Mouse (Mus musculus) limb, embryonic 10.5 days (tissue): ENCODE measurements around the gene Taf1d. TPM values are rescaled to one million over a fixed set of nuclear protein-coding genes. Genes with fewer than 3 reads are reported as not detected.
"Not testable (repeated sequence)": the region's sequence is repeated elsewhere in the genome, so short reads cannot be mapped to it uniquely, and the experiment has no call there.

Experiments
- DNase-seq: peaks from one replicate; pipeline ENCODE4 v3.0.0-alpha.2; 2017; ENCODE audit warnings: low spot score
- H3K27ac ChIP-seq: fragments of 300-500 bp; sonication (generic); 2 replicates; pipeline ENCODE4 v1.5.1; 2016; ENCODE audit warnings: mild to moderate bottlenecking
- H3K27me3 ChIP-seq: fragments of 300-500 bp; sonication (generic); 2 replicates; pipeline ENCODE4 v1.6.1; 2016; ENCODE audit warnings: low read depth, mild to moderate bottlenecking; ENCODE audit not compliant: poor library complexity, severe bottlenecking
- H3K36me3 ChIP-seq: fragments of 300-500 bp; sonication (generic); 2 replicates; pipeline ENCODE4 v1.6.1; 2016; ENCODE audit warnings: mild to moderate bottlenecking, moderate library complexity
- H3K4me1 ChIP-seq: fragments of 300-500 bp; sonication (generic); 2 replicates; pipeline ENCODE4 v1.6.1; 2016
- H3K4me3 ChIP-seq: fragments of 300-500 bp; sonication (generic); 2 replicates; pipeline ENCODE4 v1.5.1; 2016; ENCODE audit warnings: mild to moderate bottlenecking, moderate library complexity
- H3K9me3 ChIP-seq: fragments of 300-500 bp; sonication (generic); replicated peaks from 2 replicates; pipeline ENCODE4 v1.6.1; 2016; ENCODE audit warnings: mild to moderate bottlenecking
- WGBS: fragments of 180-500 bp; shearing (Covaris S2); methylation state at CpG from one replicate; pipeline ENCODE4 v1.1.7; 2016; 5-methylcytosine and 5-hydroxymethylcytosine counted together
- polyA plus RNA-seq: library from polyadenylated mRNA; unstranded; fragments of >200 nt; fragmentation: Nextera tagmentation; extraction: Ambion mirVana; gene quantifications from 2 replicates; pipeline ENCODE4 v1.2.1, GENCODE M21; 2016

The Taf1d gene
- polyA plus RNA-seq, 1 experiment from 2014 or later = 90.8 TPM

DNA sequence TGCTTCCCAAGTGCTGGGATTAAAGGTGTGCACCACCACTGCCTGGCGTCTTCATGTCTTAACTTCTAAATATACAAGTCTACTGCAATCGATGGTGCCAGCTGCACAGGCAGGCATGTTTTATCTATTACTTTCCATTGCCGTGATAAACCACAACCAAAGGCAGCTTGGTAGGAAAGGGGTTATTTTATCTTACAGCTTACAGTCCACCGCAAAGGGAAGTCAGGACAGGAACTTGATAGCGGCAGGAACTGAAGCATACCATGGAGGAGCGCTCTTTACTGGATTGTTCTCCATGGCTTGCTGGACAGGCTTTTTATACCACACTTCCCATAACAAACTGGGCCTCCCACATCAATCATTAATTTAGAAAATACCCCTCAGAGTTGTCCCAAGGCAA lies 16.8 kb upstream of the Taf1d start:
- no peaks in the 10 kb centered on the region for H3K9me3 ChIP-seq
- no peak overlapping the region for H3K27ac ChIP-seq
- WGBS = 90% methylated on average over 6 of the region's 6 CpGs
- no peaks in the 10 kb centered on the region for H3K4me1 ChIP-seq
- H3K4me3 ChIP-seq = no peak overlapping the region
- no peaks in the 10 kb centered on the region for H3K27me3 ChIP-seq
- no peaks in the 10 kb centered on the region for H3K36me3 ChIP-seq
- no peak for DNase-seq

DNA sequence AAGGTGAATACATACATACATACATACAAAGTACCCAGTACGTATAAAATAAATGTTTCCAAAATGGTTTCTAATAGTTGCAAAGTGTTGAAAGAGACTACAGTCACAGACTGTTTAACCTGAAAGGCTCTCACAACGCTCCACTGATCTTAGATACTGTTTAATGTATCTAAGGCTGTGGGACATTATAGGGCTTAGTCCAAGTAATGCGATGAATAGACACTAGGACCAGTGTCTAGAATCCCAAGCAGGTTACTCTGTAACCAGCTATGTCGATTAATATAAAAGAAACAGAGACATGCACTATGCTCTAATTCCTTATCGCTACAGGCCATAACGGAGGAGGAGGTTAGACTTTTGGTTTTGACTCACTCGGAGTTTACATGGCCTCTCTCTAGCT lies 8.9 kb upstream of the Taf1d start:
- H3K27me3 ChIP-seq = no peaks in the 10 kb centered on the region
- H3K4me1 ChIP-seq = peaks cover 7% of the 10 kb centered on the region
- 91% methylated on average over 7 of the region's 7 CpGs for WGBS
- DNase-seq = no peak
- no peaks in the 10 kb centered on the region for H3K9me3 ChIP-seq
- H3K36me3 ChIP-seq = no peaks in the 10 kb centered on the region
- no peak overlapping the region for H3K27ac ChIP-seq
- no peak overlapping the region for H3K4me3 ChIP-seq

- H3K27ac ChIP-seq = no peak overlapping the region
These were observed 7.6 kb upstream of the Taf1d start for GRCm38 (mm10) chr9:15298451-15298850.

GRCm38 (mm10) chr9:15300056-15300455 lies 6.0 kb upstream of the Taf1d start:
- Histone ChIP-seq H3K36me3 (no peaks in the 10 kb centered on the region), H3K27me3 (no peaks in the 10 kb centered on the region), H3K4me3 (no peak overlapping the region), H3K27ac (no peak overlapping the region), H3K4me1 (peaks cover 7% of the 10 kb centered on the region), H3K9me3 (no peaks in the 10 kb centered on the region)
- DNase-seq = no peak
- WGBS = 87% methylated on average over 5 of the region's 5 CpGs

More at GRCm38 (mm10) chr9:15298451-15298850, 7.6 kb upstream of the Taf1d start:
- DNase-seq = no peak
- Histone ChIP-seq H3K36me3 (no peaks in the 10 kb centered on the region), H3K4me1 (peaks cover 7% of the 10 kb centered on the region), H3K27me3 (no peaks in the 10 kb centered on the region), H3K9me3 (no peaks in the 10 kb centered on the region), H3K4me3 (no peak overlapping the region)
- WGBS = 26% methylated on average over 2 of the region's 2 CpGs

DNA sequence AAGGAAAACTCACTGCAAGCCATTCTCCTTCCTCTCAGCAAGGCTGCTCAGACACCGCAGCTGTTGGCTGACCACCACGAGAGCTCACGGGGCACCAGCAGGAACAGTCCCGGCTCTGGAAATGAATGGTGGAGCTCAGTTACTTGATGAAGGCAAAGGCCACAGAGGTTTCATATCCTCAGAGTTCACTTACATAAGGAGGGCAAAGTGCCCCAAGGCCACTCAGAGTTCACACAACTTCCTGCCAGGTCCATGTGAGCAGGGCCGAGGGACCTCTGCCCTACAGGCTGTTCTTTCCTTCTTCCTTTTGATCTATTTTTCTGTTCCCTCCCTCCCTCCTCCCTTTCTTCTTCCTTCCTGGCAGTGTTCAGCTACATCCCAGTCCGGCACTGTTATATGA lies 4.6 kb upstream of the Taf1d start:
- WGBS = 35% methylated on average over 6 of the region's 6 CpGs
- no peaks in the 10 kb centered on the region for H3K36me3 ChIP-seq
- peak overlapping the region; percentile 53 for H3K27ac ChIP-seq
- peaks cover 10% of the 10 kb centered on the region for H3K4me1 ChIP-seq
- DNase-seq = peak; percentile 45
- 0 out of 2 replicates have a peak overlapping the region, but pooled peaks have one; percentile 3 for H3K4me3 ChIP-seq
- no peaks in the 10 kb centered on the region for H3K27me3 ChIP-seq
- H3K9me3 ChIP-seq = no peaks in the 10 kb centered on the region

GRCm38 (mm10) chr9:15302006-15302405 lies 4.0 kb upstream of the Taf1d start:
- H3K4me3 ChIP-seq, DNase-seq, H3K27me3 ChIP-seq, H3K36me3 ChIP-seq, H3K9me3 ChIP-seq, H3K27ac ChIP-seq: not testable (repeated sequence)
- WGBS = 76% methylated on average over 6 of the region's 6 CpGs
- H3K4me1 ChIP-seq = peaks cover 11% of the 10 kb centered on the region

DNA sequence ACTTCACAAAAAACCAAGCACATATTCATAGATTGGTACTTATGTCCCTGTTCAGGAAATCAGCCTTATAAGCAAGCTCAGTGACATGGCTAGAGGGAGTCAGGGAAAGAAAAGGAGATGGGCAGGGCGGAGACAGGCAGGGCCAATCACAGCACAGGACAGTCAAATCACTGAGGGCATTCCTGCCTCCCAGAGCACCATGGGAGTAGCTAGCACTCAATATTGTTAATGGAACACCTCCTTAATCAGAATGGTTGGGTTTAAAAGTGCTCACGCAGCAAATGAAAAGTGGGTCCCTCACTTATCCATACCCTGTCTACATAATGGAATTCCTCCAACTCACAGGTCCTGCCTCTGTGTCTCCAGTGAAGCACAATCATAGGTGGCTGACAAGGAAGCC lies 3.1 kb upstream of the Taf1d start:
- 70% methylated on average over 2 of the region's 2 CpGs for WGBS
- H3K4me3 ChIP-seq = no peak overlapping the region

DNA sequence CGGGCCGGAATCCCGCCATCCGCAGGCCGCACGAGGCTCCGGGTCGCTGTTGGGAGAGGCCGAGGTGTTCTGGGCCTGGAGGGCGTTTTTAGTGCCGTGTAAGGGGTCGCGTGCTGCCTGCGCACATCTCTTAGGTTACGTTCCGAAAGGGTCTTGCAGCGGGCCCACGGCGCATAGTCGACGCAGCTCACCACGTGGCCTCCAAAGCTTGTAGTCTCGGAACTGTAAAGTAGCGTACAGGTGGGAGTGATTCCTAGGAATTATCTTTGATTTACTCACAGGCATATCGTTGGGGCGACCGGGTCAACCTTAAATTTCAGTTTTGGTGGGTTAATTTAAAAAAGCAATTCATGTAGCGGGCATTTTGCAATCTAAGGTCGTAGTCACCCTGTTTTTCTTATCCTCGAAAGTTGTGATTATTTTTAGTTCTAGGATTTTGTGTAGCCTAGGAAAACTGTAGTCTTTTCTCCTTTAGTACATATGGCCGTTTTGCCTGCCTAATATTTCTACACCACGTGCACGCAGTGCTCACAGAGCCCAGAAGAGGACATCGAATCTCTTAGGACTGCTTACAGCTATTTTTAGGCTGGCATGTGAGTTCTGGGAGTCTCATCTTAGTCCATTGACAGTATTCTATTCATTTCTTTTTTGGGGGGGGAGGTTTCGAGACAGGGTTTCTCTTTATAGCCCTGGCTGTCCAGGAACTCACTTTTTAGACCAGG lies 545 bp downstream of the Taf1d start, which contains the start of gene 4931406C07Rik:
Gene 4931406C07Rik (minus strand): TSS at position 51 of the 722 bp plus-strand sequence.
- Histone ChIP-seq H3K36me3 (peaks cover 45% of the 10 kb centered on the region), H3K9me3 (no peaks in the 10 kb centered on the region), H3K27me3 (no peaks in the 10 kb centered on the region), H3K4me3 (peak within 1 kb of the TSS; percentile 77), H3K4me1 (peaks cover 25% of the 10 kb centered on the region), H3K27ac (peak within 1 kb of the TSS; percentile 96)
- DNase-seq = no peak
- WGBS = under 1% methylated on average over 35 of the region's 35 CpGs

More for the DNA sequence above, 3.1 kb upstream of the Taf1d start:
- DNase-seq = no peak
- peaks cover 19% of the 10 kb centered on the region for H3K4me1 ChIP-seq
- no peaks in the 10 kb centered on the region for H3K27me3 ChIP-seq
- H3K27ac ChIP-seq = no peak overlapping the region
- peaks cover 9% of the 10 kb centered on the region for H3K36me3 ChIP-seq
- H3K9me3 ChIP-seq = no peaks in the 10 kb centered on the region

- H3K4me1 ChIP-seq = peaks cover 24% of the 10 kb centered on the region
- DNase-seq = peak; percentile 34
- no peaks in the 10 kb centered on the region for H3K27me3 ChIP-seq
- peak overlapping the region; percentile 96 for H3K27ac ChIP-seq
- H3K9me3 ChIP-seq = no peaks in the 10 kb centered on the region
- peaks cover 52% of the 10 kb centered on the region for H3K36me3 ChIP-seq
- peak overlapping the region; percentile 77 for H3K4me3 ChIP-seq
- WGBS = 11% methylated on average over 6 of the region's 6 CpGs
These were observed 1.2 kb downstream of the Taf1d start for GRCm38 (mm10) chr9:15307257-15307656.

GRCm38 (mm10) chr9:15308254-15308653 lies 2.2 kb downstream of the Taf1d start:
- Histone ChIP-seq H3K27ac (no peak overlapping the region), H3K4me1 (peaks cover 24% of the 10 kb centered on the region), H3K36me3 (peaks cover 62% of the 10 kb centered on the region), H3K27me3 (no peaks in the 10 kb centered on the region), H3K9me3 (no peaks in the 10 kb centered on the region), H3K4me3 (peak overlapping the region; percentile 77)
- WGBS = 60% methylated on average over 2 of the region's 2 CpGs
- no peak for DNase-seq

GRCm38 (mm10) chr9:15309425-15309824 lies 3.4 kb downstream of the Taf1d start:
- no peak overlapping the region for H3K27ac ChIP-seq
- WGBS = 78% methylated on average over 4 of the region's 4 CpGs
- no peaks in the 10 kb centered on the region for H3K27me3 ChIP-seq
- peak overlapping the region; percentile 16; the same call in 1 of the 2 replicates for H3K4me3 ChIP-seq
- H3K9me3 ChIP-seq = no peaks in the 10 kb centered on the region
- peaks cover 24% of the 10 kb centered on the region for H3K4me1 ChIP-seq
- peaks cover 74% of the 10 kb centered on the region for H3K36me3 ChIP-seq
- DNase-seq = no peak

DNA sequence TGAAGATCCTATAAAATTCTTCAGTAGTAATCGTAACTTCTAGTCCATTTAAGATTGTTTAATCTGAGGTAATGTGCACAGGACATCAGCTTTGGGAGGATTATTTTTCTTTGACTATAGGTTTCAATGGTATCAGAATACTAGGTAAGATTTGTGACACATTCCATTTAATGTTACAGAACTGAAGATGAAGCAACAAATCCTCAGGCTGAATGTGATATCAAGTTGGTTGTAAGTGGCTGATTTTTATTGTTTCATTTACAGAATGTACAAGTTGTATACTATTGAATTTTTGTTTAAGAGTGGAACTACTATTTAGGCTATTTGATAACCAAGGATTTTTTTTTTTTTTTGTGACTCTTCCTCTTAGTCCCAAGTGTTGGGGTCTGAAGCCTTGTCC lies 4.2 kb downstream of the Taf1d start:
- no peak overlapping the region for H3K4me3 ChIP-seq
- H3K27ac ChIP-seq = no peak overlapping the region
- WGBS = 88% methylated on average over 1 of the region's 1 CpGs
- no peaks in the 10 kb centered on the region for H3K27me3 ChIP-seq
- peaks cover 24% of the 10 kb centered on the region for H3K4me1 ChIP-seq
- no peaks in the 10 kb centered on the region for H3K9me3 ChIP-seq
- peaks cover 81% of the 10 kb centered on the region for H3K36me3 ChIP-seq
- no peak for DNase-seq

- Histone ChIP-seq H3K4me1 (peaks cover 18% of the 10 kb centered on the region), H3K9me3 (no peaks in the 10 kb centered on the region), H3K27me3 (no peaks in the 10 kb centered on the region), H3K4me3 (no peak overlapping the region), H3K36me3 (peaks cover 99% of the 10 kb centered on the region), H3K27ac (no peak overlapping the region)
- no peak for DNase-seq
- WGBS = 91% methylated on average over 2 of the region's 2 CpGs
These were observed 6.2 kb downstream of the Taf1d start for GRCm38 (mm10) chr9:15312054-15312735.
